Mouse (Mus musculus): ENCODE results near the gene Mpc1. TPM values are rescaled to one million over a fixed set of nuclear protein-coding genes. Genes with fewer than 3 reads are reported as not detected.

The Mpc1 gene
- polyA plus RNA-seq (2014; fragmentation: Nextera tagmentation; extraction: Ambion mirVana), result 188 and 209 TPM in 2 replicates

DNA sequence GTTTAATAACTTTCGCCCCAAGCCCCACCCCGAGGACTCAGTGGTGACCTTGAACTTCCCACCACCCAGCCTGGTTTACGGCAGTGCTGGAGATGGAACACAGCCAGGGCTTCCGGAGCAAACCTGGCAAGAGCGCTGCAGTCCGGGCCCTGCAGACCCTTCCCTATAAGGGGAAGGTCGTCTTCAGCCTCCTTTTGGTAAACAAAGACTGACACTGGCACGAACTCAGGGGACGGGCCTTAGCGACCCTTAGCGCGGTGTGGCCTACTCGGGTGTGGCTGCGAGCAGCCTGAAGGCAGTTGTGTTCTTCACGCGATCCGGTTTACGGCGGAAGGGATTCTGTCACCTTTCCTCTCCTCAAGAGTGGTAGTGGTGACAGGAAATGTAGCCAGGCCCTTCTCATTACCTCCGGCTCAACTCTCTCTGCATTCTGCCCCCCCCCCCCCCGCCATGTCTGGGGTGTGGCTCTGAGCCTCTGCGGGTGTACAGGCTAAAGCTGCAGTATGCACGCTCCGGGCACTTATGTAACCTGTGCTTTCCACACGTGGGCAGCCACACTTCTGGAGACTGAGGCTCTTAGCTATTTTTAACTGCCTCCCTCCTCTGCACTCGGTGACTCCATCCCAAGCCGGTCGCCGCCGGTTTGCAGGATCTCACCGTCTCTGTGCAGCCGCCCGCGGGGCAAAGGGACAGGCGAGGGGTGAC, at the start of gene Mpc1:
Mpc1 (plus strand) TSS at position 84 of the 705 bp plus-strand sequence.
- peak within 1 kb of the TSS; percentile 100 for H3K4me2 ChIP-seq (ENCODE audit: low read depth, low read length)
- no peaks in the 10 kb centered on the region for H3K27me3 ChIP-seq (replicated peaks; ENCODE audit: control insufficient read depth, insufficient read depth, low read length)
- no peaks in the 10 kb centered on the region for H3K9me3 ChIP-seq (ENCODE audit: control insufficient read depth, low read length)
- H3K36me3 ChIP-seq (ENCODE audit: control insufficient read depth, insufficient read depth, low read length), result no peaks in the 10 kb centered on the region
- peaks cover 11% of the 10 kb centered on the region for H3K4me1 ChIP-seq (ENCODE audit: control insufficient read depth, insufficient read depth, low read length)
- peak within 1 kb of the TSS; percentile 93 for H3K4me3 ChIP-seq (ENCODE audit: low read depth, low read length)
- peak within 1 kb of the TSS; percentile 92 for H3K27ac ChIP-seq (replicated peaks; ENCODE audit: low read depth, low read length)
- peak within 1 kb of the TSS; percentile 83 for H3K9ac ChIP-seq (ENCODE audit: low read depth, low read length)
- 1% methylated on average over 27 of the region's 35 CpGs for WGBS
- DNase-seq (ENCODE audit: low spot score) (peak; percentile 75), ATAC-seq (ENCODE audit: low read depth) (peak; percentile 70)

GRCm38 (mm10) chr17:8233618-8234214, 49.0 kb upstream of the Mpc1 start:
- peaks cover 2% of the 10 kb centered on the region; the same call in 1 of the 2 replicates for H3K9me3 ChIP-seq (ENCODE audit: control insufficient read depth, low read length)
- no peak overlapping the region for H3K9ac ChIP-seq (ENCODE audit: low read depth, low read length)
- H3K36me3 ChIP-seq (ENCODE audit: control insufficient read depth, insufficient read depth, low read length), result no peaks in the 10 kb centered on the region
- 74% methylated on average over 15 of the region's 15 CpGs for WGBS
- H3K4me2 ChIP-seq (ENCODE audit: low read depth, low read length), result no peak overlapping the region
- DNase-seq (ENCODE audit: low spot score) (no peak), ATAC-seq (ENCODE audit: low read depth) (no peak)
- H3K27ac ChIP-seq (replicated peaks; ENCODE audit: low read depth, low read length), result no peak overlapping the region
- H3K4me1 ChIP-seq (ENCODE audit: control insufficient read depth, insufficient read depth, low read length), result no peaks in the 10 kb centered on the region
- H3K4me3 ChIP-seq (ENCODE audit: low read depth, low read length), result no peak overlapping the region
- no peaks in the 10 kb centered on the region for H3K27me3 ChIP-seq (replicated peaks; ENCODE audit: control insufficient read depth, insufficient read depth, low read length)

DNA sequence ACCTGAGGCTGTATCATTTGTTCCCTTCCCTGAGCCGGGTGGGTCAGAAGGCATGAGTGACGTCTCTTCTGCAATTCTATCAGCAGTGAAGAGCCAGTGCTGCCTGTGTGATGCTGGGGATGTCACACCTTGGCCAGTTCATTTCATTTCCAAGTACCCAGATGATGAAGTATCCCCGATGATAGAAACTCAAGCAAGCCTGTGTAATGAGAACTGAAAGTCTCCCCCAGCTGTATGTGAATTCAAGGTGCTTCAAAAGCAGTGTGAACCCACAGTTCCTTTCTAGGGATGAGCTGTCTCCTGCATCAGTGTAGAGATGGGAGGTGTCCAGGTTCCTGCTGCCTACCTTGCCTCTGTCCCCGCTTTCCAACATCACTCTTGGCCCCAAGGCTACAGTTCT, 48.2 kb upstream of the Mpc1 start:
- DNase-seq (ENCODE audit: low spot score), result no peak
- H3K9me3 ChIP-seq (ENCODE audit: control insufficient read depth, low read length), result peaks cover 2% of the 10 kb centered on the region; the same call in 1 of the 2 replicates
- no peak overlapping the region for H3K9ac ChIP-seq (ENCODE audit: low read depth, low read length)
- no peak for ATAC-seq (ENCODE audit: low read depth)
- no peak overlapping the region for H3K27ac ChIP-seq (replicated peaks; ENCODE audit: low read depth, low read length)
- no peaks in the 10 kb centered on the region for H3K4me1 ChIP-seq (ENCODE audit: control insufficient read depth, insufficient read depth, low read length)
- H3K36me3 ChIP-seq (ENCODE audit: control insufficient read depth, insufficient read depth, low read length), result no peaks in the 10 kb centered on the region
- no peak overlapping the region for H3K4me2 ChIP-seq (ENCODE audit: low read depth, low read length)
- no peak overlapping the region for H3K4me3 ChIP-seq (ENCODE audit: low read depth, low read length)
- 75% methylated on average over 4 of the region's 4 CpGs for WGBS
- no peaks in the 10 kb centered on the region for H3K27me3 ChIP-seq (replicated peaks; ENCODE audit: control insufficient read depth, insufficient read depth, low read length)

- 73% methylated on average over 3 of the region's 3 CpGs for WGBS
Measured at GRCm38 (mm10) chr17:8235743-8236142, 47.0 kb upstream of the Mpc1 start, which contains the start of gene Ccr6. Gene Ccr6, plus strand, starts transcription at chr17:8236043.

DNA sequence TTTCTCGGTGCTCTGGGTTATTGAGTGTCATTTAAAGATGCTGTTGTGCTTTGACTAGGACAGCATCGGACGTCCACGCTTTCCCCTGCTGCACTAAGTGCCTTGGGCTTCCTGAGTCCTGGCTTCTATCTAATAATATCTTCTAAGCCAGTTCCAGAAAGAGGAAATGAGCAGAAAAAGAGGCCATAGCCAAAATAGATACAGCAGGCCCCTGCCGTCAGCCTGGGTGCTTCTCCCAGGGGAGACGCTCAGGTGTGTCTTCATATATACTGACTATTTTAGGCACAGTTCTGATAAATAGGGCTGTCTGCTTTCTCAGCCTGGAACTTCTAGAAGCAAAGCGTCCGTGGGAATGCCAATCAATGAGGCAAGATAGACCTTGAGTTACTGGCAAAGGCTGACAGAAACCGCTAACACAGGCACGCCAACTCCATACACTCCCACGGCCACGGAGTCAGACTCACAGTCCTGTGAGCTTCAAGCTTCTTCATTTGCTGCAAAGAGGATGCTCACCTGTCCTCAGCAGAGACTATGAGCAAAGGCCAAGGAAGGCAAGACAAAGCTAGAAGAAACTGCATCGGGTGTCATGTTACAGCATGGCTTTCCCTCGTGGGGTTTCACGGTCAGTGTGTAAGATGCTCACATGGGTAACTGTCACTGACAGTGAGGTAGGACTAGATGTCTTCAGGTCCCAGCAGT, 44.5 kb upstream of the Mpc1 start:
- H3K27ac ChIP-seq (replicated peaks; ENCODE audit: low read depth, low read length), result no peak overlapping the region
- no peaks in the 10 kb centered on the region for H3K27me3 ChIP-seq (replicated peaks; ENCODE audit: control insufficient read depth, insufficient read depth, low read length)
- H3K4me1 ChIP-seq (ENCODE audit: control insufficient read depth, insufficient read depth, low read length), result no peaks in the 10 kb centered on the region
- no peak overlapping the region for H3K9ac ChIP-seq (ENCODE audit: low read depth, low read length)
- H3K4me2 ChIP-seq (ENCODE audit: low read depth, low read length), result no peak overlapping the region
- H3K36me3 ChIP-seq (ENCODE audit: control insufficient read depth, insufficient read depth, low read length), result no peaks in the 10 kb centered on the region
- ATAC-seq (ENCODE audit: low read depth), result no peak
- WGBS, result 76% methylated on average over 15 of the region's 15 CpGs
- no peak overlapping the region for H3K4me3 ChIP-seq (ENCODE audit: low read depth, low read length)
- no peaks in the 10 kb centered on the region for H3K9me3 ChIP-seq (ENCODE audit: control insufficient read depth, low read length)
- DNase-seq (ENCODE audit: low spot score), result no peak

More at GRCm38 (mm10) chr17:8235743-8236142, 47.0 kb upstream of the Mpc1 start, which contains the start of gene Ccr6:
- Histone ChIP-seq H3K27ac (replicated peaks; ENCODE audit: low read depth, low read length) (no peak within 1 kb of the TSS), H3K9ac (ENCODE audit: low read depth, low read length) (no peak within 1 kb of the TSS), H3K36me3 (ENCODE audit: control insufficient read depth, insufficient read depth, low read length) (no peaks in the 10 kb centered on the region), H3K4me2 (ENCODE audit: low read depth, low read length) (no peak within 1 kb of the TSS), H3K4me1 (ENCODE audit: control insufficient read depth, insufficient read depth, low read length) (no peaks in the 10 kb centered on the region), H3K9me3 (ENCODE audit: control insufficient read depth, low read length) (peaks cover 2% of the 10 kb centered on the region; the same call in 1 of the 2 replicates), H3K4me3 (ENCODE audit: low read depth, low read length) (no peak within 1 kb of the TSS), H3K27me3 (replicated peaks; ENCODE audit: control insufficient read depth, insufficient read depth, low read length) (no peaks in the 10 kb centered on the region)
- DNase-seq (ENCODE audit: low spot score) (no peak), ATAC-seq (ENCODE audit: low read depth) (no peak)

DNA sequence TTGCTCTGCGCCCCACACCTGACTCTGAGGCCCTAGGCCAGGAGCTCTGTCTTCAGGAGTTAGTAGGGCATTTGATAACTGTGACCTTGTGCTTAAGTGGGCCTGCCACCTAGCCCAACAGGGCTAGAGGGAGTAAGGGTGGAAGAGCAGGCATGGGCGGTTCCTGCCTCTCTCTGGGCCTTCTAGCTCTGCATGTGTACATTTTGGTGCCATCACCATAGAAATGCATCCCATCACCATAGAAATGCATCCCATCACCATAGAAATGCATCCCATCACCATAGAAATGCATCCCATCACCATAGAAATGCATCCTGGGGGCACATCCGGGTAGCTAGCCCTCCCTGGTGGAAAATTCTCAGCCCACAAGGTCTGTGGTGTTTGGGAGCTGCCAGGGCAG, 43.1 kb upstream of the Mpc1 start:
- Histone ChIP-seq H3K4me2 (ENCODE audit: low read depth, low read length) (no peak overlapping the region), H3K4me3 (ENCODE audit: low read depth, low read length) (no peak overlapping the region), H3K9me3 (ENCODE audit: control insufficient read depth, low read length) (no peaks in the 10 kb centered on the region), H3K9ac (ENCODE audit: low read depth, low read length) (no peak overlapping the region), H3K27ac (replicated peaks; ENCODE audit: low read depth, low read length) (no peak overlapping the region), H3K27me3 (replicated peaks; ENCODE audit: control insufficient read depth, insufficient read depth, low read length) (no peaks in the 10 kb centered on the region), H3K4me1 (ENCODE audit: control insufficient read depth, insufficient read depth, low read length) (no peaks in the 10 kb centered on the region), H3K36me3 (ENCODE audit: control insufficient read depth, insufficient read depth, low read length) (no peaks in the 10 kb centered on the region)
- DNase-seq (ENCODE audit: low spot score) (no peak), ATAC-seq (ENCODE audit: low read depth) (no peak)
- 68% methylated on average over 3 of the region's 3 CpGs for WGBS

DNA sequence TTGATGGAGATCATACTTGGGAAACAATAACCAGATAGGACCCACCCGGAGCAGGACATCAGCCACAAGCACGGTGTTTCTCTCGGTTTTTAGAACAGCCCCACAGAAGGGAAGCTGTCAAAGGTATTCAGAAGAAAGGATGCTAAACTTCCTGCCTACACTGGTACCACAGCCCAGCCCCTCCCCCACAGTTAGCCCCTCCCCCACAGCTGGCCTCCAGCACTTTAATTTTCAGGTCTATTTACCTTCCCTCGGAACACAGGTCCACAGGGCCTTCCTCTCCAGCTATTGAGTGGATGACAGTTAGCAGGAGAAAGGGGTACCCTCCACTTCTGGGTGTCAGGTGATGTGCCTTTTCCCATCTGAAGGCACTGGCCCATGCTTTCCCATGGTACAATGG, 42.2 kb upstream of the Mpc1 start:
- Histone ChIP-seq H3K9me3 (ENCODE audit: control insufficient read depth, low read length) (no peaks in the 10 kb centered on the region), H3K36me3 (ENCODE audit: control insufficient read depth, insufficient read depth, low read length) (no peaks in the 10 kb centered on the region), H3K4me3 (ENCODE audit: low read depth, low read length) (no peak overlapping the region), H3K4me2 (ENCODE audit: low read depth, low read length) (no peak overlapping the region), H3K9ac (ENCODE audit: low read depth, low read length) (no peak overlapping the region), H3K4me1 (ENCODE audit: control insufficient read depth, insufficient read depth, low read length) (no peaks in the 10 kb centered on the region), H3K27me3 (replicated peaks; ENCODE audit: control insufficient read depth, insufficient read depth, low read length) (no peaks in the 10 kb centered on the region), H3K27ac (replicated peaks; ENCODE audit: low read depth, low read length) (no peak overlapping the region)
- no peak for ATAC-seq (ENCODE audit: low read depth)
- no peak for DNase-seq (ENCODE audit: low spot score)
- WGBS, result 59% methylated on average over 4 of the region's 4 CpGs

GRCm38 (mm10) chr17:8241645-8242044, 41.1 kb upstream of the Mpc1 start:
- H3K9ac ChIP-seq (ENCODE audit: low read depth, low read length), result no peak overlapping the region
- ATAC-seq (ENCODE audit: low read depth) (no peak), DNase-seq (ENCODE audit: low spot score) (no peak)
- H3K36me3 ChIP-seq (ENCODE audit: control insufficient read depth, insufficient read depth, low read length), result no peaks in the 10 kb centered on the region
- H3K9me3 ChIP-seq (ENCODE audit: control insufficient read depth, low read length), result no peaks in the 10 kb centered on the region
- no peak overlapping the region for H3K27ac ChIP-seq (replicated peaks; ENCODE audit: low read depth, low read length)
- H3K27me3 ChIP-seq (replicated peaks; ENCODE audit: control insufficient read depth, insufficient read depth, low read length), result no peaks in the 10 kb centered on the region
- H3K4me1 ChIP-seq (ENCODE audit: control insufficient read depth, insufficient read depth, low read length), result no peaks in the 10 kb centered on the region
- H3K4me3 ChIP-seq (ENCODE audit: low read depth, low read length), result no peak overlapping the region
- 64% methylated on average over 12 of the region's 12 CpGs for WGBS
- no peak overlapping the region for H3K4me2 ChIP-seq (ENCODE audit: low read depth, low read length)

Measured in embryonic facial prominence, embryonic 14.5 days (tissue).